Mouse (Mus musculus): ENCODE data around the gene Iqschfp. TPM values are rescaled to one million over a fixed set of nuclear protein-coding genes. Genes with fewer than 3 reads are reported as not detected.

Iqschfp gene
- total RNA-seq (2021) = 10 to 100 TPM in 1 of 2 experiments, 1 to 10 TPM in 1; 9.0 to 14.8 TPM

DNA sequence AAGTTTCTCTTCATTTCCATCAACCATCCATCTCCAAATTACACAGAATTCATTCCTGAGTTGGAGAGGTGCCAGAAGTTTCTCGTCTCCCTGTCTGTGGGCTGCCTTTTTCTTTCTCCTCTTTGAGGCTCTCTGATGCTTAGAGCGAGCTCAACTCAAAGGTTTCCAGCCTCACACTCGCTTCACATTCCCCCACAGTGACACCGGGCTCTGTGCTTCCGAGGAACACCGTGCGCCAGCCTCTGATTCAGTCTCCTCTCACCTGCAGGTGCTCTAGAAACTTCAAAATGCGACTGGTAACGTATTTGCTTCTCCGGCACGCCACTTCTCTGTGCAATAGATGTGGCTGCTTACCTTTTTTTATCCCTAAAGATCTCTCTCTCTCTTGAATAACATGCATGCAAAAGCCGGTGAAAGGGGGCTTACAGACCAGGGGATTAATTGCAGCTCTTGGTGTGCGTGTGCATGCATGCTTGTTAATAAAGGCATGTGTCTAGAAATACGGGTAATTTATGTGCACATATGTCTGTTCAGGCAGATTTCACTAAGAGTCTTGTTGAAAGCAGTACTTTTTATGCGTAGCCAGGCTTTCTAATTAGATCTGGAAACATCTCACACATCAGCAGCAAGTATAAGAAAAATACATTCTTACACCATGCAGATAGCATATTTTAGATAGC is at the start of gene Iqschfp, which contains the start of gene Iqcj:
Iqschfp (plus strand) TSS at position 207 of the 680 bp plus-strand sequence.
Iqcj (plus strand) TSS at position 195 of the 680 bp plus-strand sequence.
- intact Hi-C loops (cut with DNase I) = loop anchor here (5.0 kb wide), 2 partner anchors 150 to 245 kb away; no protein-coding TSS in a partner anchor

GRCm38 (mm10) chr3:67852397-67852796 is 39.6 kb upstream of the Iqschfp start:
- DNase-seq (ENCODE audit: low spot score in 2 of 2) = peak in 1 of 2 experiments; percentile 4
- intact Hi-C loops (cut with DNase I) = no loop called here

More for the DNA sequence above, at the start of gene Iqschfp, which contains the start of gene Iqcj:
- peak; percentile 49 to 54 for DNase-seq (ENCODE audit: low spot score in 2 of 2)

GRCm38 (mm10) chr3:67861524-67861923 is 30.5 kb upstream of the Iqschfp start:
- DNase-seq (ENCODE audit: low spot score in 2 of 2) = peak in 1 of 2 experiments; percentile 16
- intact Hi-C loops (cut with DNase I) = no loop called here

- intact Hi-C loops (cut with DNase I) = no loop called here
- no peak for DNase-seq (ENCODE audit: low spot score in 2 of 2)
Observed at GRCm38 (mm10) chr3:67867420-67868065, 24.5 kb upstream of the Iqschfp start.

- DNase-seq (ENCODE audit: low spot score in 2 of 2) = no peak
- intact Hi-C loops (cut with DNase I) = no loop called here
Observed at GRCm38 (mm10) chr3:67869424-67869823, 22.6 kb upstream of the Iqschfp start.

- DNase-seq (ENCODE audit: low spot score in 2 of 2) = no peak
- intact Hi-C loops (cut with DNase I) = no loop called here
Observed at GRCm38 (mm10) chr3:67877253-67877652, 14.8 kb upstream of the Iqschfp start.

DNA sequence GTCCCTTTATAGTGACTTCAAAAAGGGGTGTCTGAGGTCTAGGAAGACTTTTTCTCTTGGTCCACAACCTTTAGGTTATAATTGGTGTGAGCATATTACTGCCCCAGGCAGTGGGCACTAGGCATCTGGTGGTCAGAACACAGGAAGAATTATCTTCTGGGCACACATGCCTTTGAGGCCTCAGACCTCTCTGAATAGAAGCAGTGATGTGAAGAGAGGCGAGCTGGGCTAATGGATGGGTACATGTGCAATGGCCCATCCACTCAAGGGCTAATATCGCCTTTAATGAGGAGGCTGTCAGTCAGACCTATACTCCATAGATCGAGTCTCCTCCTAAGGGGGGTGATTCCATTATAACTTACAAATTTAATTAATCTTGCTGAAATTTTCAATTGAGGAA is 7.7 kb upstream of the Iqschfp start:
- intact Hi-C loops (cut with DNase I) = no loop called here
- DNase-seq (ENCODE audit: low spot score in 2 of 2) = no peak

- no peak for DNase-seq (ENCODE audit: low spot score in 2 of 2)
- intact Hi-C loops (cut with DNase I) = no loop called here
Observed at GRCm38 (mm10) chr3:67886176-67886575, 5.9 kb upstream of the Iqschfp start.

- DNase-seq (ENCODE audit: low spot score in 2 of 2) = no peak
- intact Hi-C loops (cut with DNase I) = no loop called here
Observed at GRCm38 (mm10) chr3:67887251-67887650, 4.8 kb upstream of the Iqschfp start.

- DNase-seq (ENCODE audit: low spot score in 2 of 2) = peak; percentile 35 to 41
- intact Hi-C loops (cut with DNase I) = loop anchor here (5.0 kb wide), 2 partner anchors 150 to 245 kb away; no protein-coding TSS in a partner anchor
Observed at GRCm38 (mm10) chr3:67892768-67893167, 736 bp downstream of the Iqschfp start.

- no peak for DNase-seq (ENCODE audit: low spot score in 2 of 2)
- intact Hi-C loops (cut with DNase I) = no loop called here
Observed at GRCm38 (mm10) chr3:67902517-67902916, 10.5 kb downstream of the Iqschfp start.

DNA sequence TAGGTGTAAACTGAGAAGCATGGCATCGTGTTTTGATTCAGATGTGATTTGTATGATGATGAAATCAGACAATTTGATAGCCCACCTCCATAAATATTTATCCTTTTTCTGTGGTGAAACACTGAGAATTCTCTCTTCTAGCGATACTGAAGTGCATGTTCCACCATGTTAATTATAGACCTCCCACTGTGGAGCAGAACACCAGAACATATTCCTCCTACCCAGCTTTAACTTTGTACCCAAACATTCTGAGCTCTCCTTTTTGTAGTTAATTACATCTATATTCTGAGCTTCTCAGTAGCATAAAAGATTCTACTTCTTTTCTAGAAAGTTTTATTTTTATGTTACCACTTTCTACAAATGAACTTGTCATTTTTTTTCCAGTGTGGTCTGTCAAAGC is 16.6 kb downstream of the Iqschfp start:
- DNase-seq (ENCODE audit: low spot score in 2 of 2) = peak in 1 of 2 experiments; percentile 71
- intact Hi-C loops (cut with DNase I) = loop anchor here (1.0 kb wide), 1 partner anchor 265 kb away; no protein-coding TSS in a partner anchor

DNA sequence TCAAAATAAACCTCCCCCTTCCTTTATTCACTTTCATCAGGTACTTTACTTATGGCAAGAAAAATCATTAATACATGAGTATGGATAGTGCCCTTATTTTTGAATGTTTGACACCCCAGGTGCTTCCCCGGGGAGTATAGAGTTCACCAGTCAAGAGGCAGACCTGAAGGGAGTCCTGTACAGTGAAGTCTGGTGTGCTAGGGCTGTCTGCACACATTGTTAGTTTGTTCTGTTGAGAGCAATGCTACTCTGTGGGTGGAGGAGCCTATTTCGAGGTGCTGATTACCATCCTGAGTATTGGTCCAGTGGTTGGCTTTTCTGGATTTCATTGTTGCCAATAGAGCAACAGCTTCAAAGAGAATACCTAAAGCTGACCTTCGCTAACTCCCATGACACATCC is 26.1 kb downstream of the Iqschfp start:
- intact Hi-C loops (cut with DNase I) = no loop called here

DNA sequence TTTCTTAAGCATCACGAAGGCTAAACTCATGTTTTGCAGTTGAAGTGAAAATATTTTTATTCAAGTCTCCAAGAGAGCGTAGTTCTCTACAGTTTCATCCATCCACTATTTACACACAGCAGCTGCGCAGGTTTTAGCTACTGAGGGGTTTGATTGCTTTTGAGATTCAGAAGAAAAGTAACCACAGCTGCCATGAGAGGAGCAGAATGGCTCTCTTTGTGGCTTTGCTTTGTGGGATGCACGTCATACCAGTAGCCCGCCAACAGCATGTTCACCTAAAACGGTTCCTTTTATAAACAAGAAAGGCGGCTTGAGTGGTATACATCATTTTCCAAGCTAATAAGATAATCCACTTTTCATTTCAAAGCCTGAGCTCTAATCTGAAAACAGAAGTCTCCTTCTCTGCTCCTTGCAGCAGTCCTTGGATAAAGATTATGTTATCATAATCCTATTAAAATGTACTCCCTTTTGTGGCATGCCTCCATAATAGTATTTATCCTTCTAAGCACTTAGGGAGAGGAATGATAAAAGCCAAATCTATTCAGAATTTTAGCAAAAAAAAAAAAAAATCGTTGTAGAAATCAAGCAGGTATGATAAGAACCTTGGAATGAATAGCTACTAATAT is 26.7 kb downstream of the Iqschfp start:
- DNase-seq (ENCODE audit: low spot score in 2 of 2) = no peak
- intact Hi-C loops (cut with DNase I) = loop anchor here (1.0 kb wide), 1 partner anchor 28 kb away; no protein-coding TSS in a partner anchor

More for the DNA sequence above, 26.1 kb downstream of the Iqschfp start:
- DNase-seq (ENCODE audit: low spot score in 2 of 2) = no peak

DNA sequence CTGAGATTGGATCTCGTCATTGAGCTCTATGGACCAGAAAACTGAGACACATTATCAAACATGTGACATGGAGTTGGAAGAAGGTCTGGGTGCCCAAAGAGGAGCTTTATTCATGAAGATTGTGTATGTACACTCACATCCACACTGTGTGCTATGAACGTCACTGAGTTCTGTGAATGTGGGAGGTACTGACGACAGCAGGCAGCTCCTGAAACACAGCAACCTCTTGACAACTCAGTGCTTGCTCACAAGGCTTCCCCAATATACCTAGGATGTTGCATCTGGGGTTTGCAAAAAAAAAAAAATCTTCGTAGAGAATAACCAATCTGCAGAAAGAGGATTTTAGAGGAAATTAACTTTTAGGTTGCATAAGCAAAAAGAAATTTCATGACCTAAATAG is 31.1 kb downstream of the Iqschfp start:
- intact Hi-C loops (cut with DNase I) = no loop called here
- peak in 1 of 2 experiments; percentile 47 for DNase-seq (ENCODE audit: low spot score in 2 of 2)

DNA sequence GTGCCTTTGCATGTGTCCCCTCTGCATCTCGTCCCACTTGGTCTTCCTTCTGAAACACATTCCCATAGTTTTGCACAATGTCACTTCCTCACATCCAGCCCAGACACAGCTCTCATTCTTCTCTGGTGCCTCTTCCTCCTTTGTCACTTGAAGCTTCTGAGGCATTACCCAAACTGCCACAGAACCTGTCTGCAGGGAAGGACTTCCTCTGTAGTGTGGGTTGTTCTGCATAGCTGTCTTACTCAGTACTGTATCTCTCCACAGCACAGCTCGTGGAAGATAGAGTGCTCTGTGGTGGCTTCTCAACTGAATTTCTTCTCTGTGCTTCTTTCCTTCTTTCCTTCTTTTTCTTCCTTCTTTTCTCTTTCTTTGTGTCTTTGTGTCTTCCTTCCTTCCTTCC is 33.4 kb downstream of the Iqschfp start:
- intact Hi-C loops (cut with DNase I) = no loop called here
- no peak for DNase-seq (ENCODE audit: low spot score in 2 of 2)

GRCm38 (mm10) chr3:67930424-67931133 is 38.5 kb downstream of the Iqschfp start:
- intact Hi-C loops (cut with DNase I) = no loop called here
- no peak for DNase-seq (ENCODE audit: low spot score in 2 of 2)

DNA sequence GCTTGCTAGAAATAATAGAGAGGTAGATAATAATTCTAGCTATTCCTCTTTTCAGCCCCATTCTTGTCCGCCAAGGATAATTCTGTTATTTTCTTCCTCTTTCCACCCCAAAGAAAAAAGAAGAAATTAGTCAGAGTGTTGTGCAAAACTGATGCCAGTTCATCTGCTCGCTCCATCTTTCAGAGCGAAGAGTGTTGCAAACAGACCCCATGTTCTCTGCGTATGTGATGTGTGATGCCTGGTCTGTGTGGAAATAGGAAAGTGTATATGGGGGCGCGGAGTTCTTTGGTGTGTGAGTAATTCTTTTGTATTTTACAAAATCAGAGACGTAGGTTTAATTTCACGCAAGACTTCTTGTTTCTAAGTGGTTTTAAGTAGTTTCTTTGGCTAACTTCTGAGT is 39.1 kb downstream of the Iqschfp start:
- DNase-seq (ENCODE audit: low spot score in 2 of 2) = peak in 1 of 2 experiments; percentile 11
- intact Hi-C loops (cut with DNase I) = no loop called here

DNA sequence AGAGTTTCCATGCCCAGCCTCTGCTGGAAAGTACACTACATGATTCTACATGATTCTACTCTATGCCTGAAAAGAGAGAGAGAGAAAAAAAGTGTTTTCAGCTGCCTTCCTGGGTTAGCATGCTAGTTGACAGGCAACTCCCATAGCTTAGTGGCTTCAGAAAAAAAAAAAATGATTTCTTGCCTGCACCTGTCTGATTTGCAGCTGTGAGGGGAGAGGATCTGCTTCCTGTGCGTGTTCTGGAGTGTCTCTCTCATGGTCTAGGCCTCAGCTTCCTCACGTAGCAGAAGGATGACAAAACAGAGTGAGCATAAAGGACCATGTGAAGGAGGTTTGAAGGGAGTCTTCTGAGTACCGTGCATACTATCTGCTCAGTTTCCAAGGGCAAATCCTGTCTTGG is 39.9 kb downstream of the Iqschfp start:
- intact Hi-C loops (cut with DNase I) = no loop called here

GRCm38 (mm10) chr3:67935829-67936228 is 43.8 kb downstream of the Iqschfp start:
- DNase-seq (ENCODE audit: low spot score in 2 of 2) = no peak
- intact Hi-C loops (cut with DNase I) = no loop called here

More for the DNA sequence above, 39.9 kb downstream of the Iqschfp start:
- no peak for DNase-seq (ENCODE audit: low spot score in 2 of 2)
